ENCODE assay signal across 9 mouse cellular contexts in the genomic region with DNA sequence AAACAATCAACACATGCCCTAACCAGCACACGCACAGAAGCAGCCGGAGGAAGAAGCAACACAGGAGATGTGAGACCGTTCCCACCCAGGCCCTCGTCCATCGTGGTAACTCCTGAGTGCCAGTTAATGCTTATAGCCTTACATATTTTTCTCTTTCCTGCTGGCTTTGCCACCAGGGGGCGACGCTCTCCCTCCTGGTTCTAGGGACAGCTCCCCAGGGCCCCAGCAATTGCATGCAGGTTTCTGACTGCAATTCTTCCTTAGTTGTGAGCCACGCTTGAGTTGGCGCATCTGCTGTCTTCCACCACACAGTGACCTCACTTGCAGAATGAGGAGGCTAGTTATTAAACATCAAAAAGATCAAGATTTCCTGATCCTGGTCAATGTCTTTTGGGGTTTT. TPM values are rescaled to one million over a fixed set of nuclear protein-coding genes. Genes with fewer than 3 reads are reported as not detected.
DNase-seq lines count a peak whose midpoint lies in the region; ATAC-seq and TF ChIP-seq lines count a peak whose summit lies in the region.
"Had no signal": no experiment of that assay in that cellular context is flagged by ENCODE, and none has a peak within 500 bp of the region (broad histone marks: within the 10 kb centered on the region; RNA-seq: fewer than 3 reads in every experiment).

No protein-coding gene starts in this region.

- no peaks in the 10 kb centered on the region for H3K36me3 ChIP-seq in forebrain, embryonic 10.5 days (replicated peaks)
- no peaks in the 10 kb centered on the region for H3K36me3 ChIP-seq in forebrain, embryonic 12.5 days (replicated peaks)
- H3K36me3 ChIP-seq in midbrain, embryonic 14.5 days (ENCODE audit: control insufficient read depth, insufficient read depth, low read length), result no peaks in the 10 kb centered on the region
- H3K36me3 ChIP-seq in midbrain, embryonic 16.5 days (ENCODE audit: control insufficient read depth, insufficient read depth, low read length), result no peaks in the 10 kb centered on the region
- H3K36me3 ChIP-seq: embryonic facial prominence, embryonic 12.5 days had no signal

- no peak overlapping the region for H3K4me2 ChIP-seq in forebrain, embryonic 12.5 days
- H3K4me2 ChIP-seq in midbrain, embryonic 14.5 days (ENCODE audit: low read length), result no peak overlapping the region
- H3K4me2 ChIP-seq in midbrain, embryonic 16.5 days (ENCODE audit: low read length), result no peak overlapping the region
- H3K4me2 ChIP-seq: embryonic facial prominence, embryonic 12.5 days had no signal

- peak; percentile 34 for DNase-seq in forebrain, embryonic 10.5 days (ENCODE audit: extremely low spot score, low spot score)
- DNase-seq in midbrain, embryonic 14.5 days, result peak; percentile 71
- DNase-seq in thymus, postnatal 0 days (ENCODE audit: low spot score), result peak; percentile 85

- no peaks in the 10 kb centered on the region for H3K27me3 ChIP-seq in forebrain, embryonic 10.5 days (ENCODE audit: poor library complexity, severe bottlenecking)
- H3K27me3 ChIP-seq in forebrain, embryonic 12.5 days, result no peaks in the 10 kb centered on the region
- H3K27me3 ChIP-seq in midbrain, embryonic 14.5 days (ENCODE audit: control insufficient read depth, insufficient read depth, low read length), result no peaks in the 10 kb centered on the region
- H3K27me3 ChIP-seq in midbrain, embryonic 16.5 days (ENCODE audit: control insufficient read depth, insufficient read depth, low read depth, low read length), result no peaks in the 10 kb centered on the region
- H3K27me3 ChIP-seq: embryonic facial prominence, embryonic 12.5 days had no signal

- peaks cover 13% of the 10 kb centered on the region for H3K4me1 ChIP-seq in forebrain, embryonic 10.5 days
- H3K4me1 ChIP-seq in forebrain, embryonic 12.5 days, result peaks cover 9% of the 10 kb centered on the region; the same call in 1 of the 2 replicates
- H3K4me1 ChIP-seq in midbrain, embryonic 14.5 days (ENCODE audit: control insufficient read depth, insufficient read depth, low read length), result 0 out of 2 replicates have a peak, but pooled peaks cover 3% of the 10 kb centered on the region
- H3K4me1 ChIP-seq in midbrain, embryonic 16.5 days (ENCODE audit: control insufficient read depth, insufficient read depth, low read length), result no peaks in the 10 kb centered on the region; the same call in 1 of the 2 replicates
- no peaks in the 10 kb centered on the region; the same call in 1 of the 2 replicates for H3K4me1 ChIP-seq in bone marrow, adult 2 months (ENCODE audit: control insufficient read depth, insufficient read depth, low read length)

- TF ChIP-seq POLR2A in bone marrow, adult 2 months (IDR thresholded peaks at IDR 0.05; ENCODE audit: borderline replicate concordance, control insufficient read depth, low read depth, low read length), result no peak

- WGBS in forebrain, embryonic 10.5 days, result 61% methylated on average over 9 of the region's 9 CpGs
- WGBS in forebrain, embryonic 12.5 days, result 50% methylated on average over 9 of the region's 9 CpGs
- 52% methylated on average over 9 of the region's 9 CpGs for WGBS in midbrain, embryonic 14.5 days
- WGBS in midbrain, embryonic 16.5 days, result 56% methylated on average over 9 of the region's 9 CpGs
- WGBS in bone marrow, adult 2 months, result 29% methylated on average over 9 of the region's 9 CpGs

- no peak overlapping the region for H3K27ac ChIP-seq in forebrain, embryonic 10.5 days
- H3K27ac ChIP-seq in forebrain, embryonic 12.5 days, result no peak overlapping the region
- no peak overlapping the region for H3K27ac ChIP-seq in midbrain, embryonic 14.5 days (replicated peaks; ENCODE audit: low read depth, low read length)
- H3K27ac ChIP-seq in midbrain, embryonic 16.5 days (ENCODE audit: low read length), result no peak overlapping the region
- no peak overlapping the region for H3K27ac ChIP-seq in bone marrow, adult 2 months (ENCODE audit: control insufficient read depth, insufficient read depth, low read depth, low read length, poor library complexity)
- H3K27ac ChIP-seq: embryonic facial prominence, embryonic 12.5 days had no signal

- no peak overlapping the region for H3K4me3 ChIP-seq in forebrain, embryonic 10.5 days
- H3K4me3 ChIP-seq in forebrain, embryonic 12.5 days (replicated peaks), result no peak overlapping the region
- no peak overlapping the region for H3K4me3 ChIP-seq in midbrain, embryonic 14.5 days (replicated peaks; ENCODE audit: low read depth, low read length)
- no peak overlapping the region for H3K4me3 ChIP-seq in midbrain, embryonic 16.5 days (ENCODE audit: low read depth, low read length)
- no peak overlapping the region for H3K4me3 ChIP-seq in bone marrow, adult 2 months (replicated peaks; ENCODE audit: control insufficient read depth, low read depth, low read length)
- H3K4me3 ChIP-seq: embryonic facial prominence, embryonic 12.5 days had no signal

- no peak for ATAC-seq in forebrain, embryonic 12.5 days (ENCODE audit: low FRiP score)
- no peak for ATAC-seq in midbrain, embryonic 14.5 days (ENCODE audit: low FRiP score, low TSS enrichment)
- no peak for ATAC-seq in midbrain, embryonic 16.5 days
- peak; percentile 76 to 78 for ATAC-seq in hematopoietic stem cell, adult 5-6 weeks (replicated peaks in 1 of 2; ENCODE audit: insufficient read depth in 1 of 2, low FRiP score in 2 of 2, low TSS enrichment in 1 of 2, low read depth in 1 of 2, poor library complexity in 2 of 2, severe bottlenecking in 2 of 2)
- peak; percentile 91 for ATAC-seq in megakaryocyte progenitor cell, adult 5-6 weeks (replicated peaks; ENCODE audit: poor library complexity)

- peaks cover 11% of the 10 kb centered on the region; the same call in 1 of the 2 replicates for H3K9me3 ChIP-seq in forebrain, embryonic 10.5 days
- H3K9me3 ChIP-seq in forebrain, embryonic 12.5 days, result no peaks in the 10 kb centered on the region
- H3K9me3 ChIP-seq in midbrain, embryonic 14.5 days (ENCODE audit: control insufficient read depth, low read length), result no peaks in the 10 kb centered on the region
- H3K9me3 ChIP-seq in midbrain, embryonic 16.5 days (replicated peaks; ENCODE audit: control insufficient read depth, low read length, poor library complexity, severe bottlenecking), result no peaks in the 10 kb centered on the region

- TF ChIP-seq CTCF in bone marrow, adult 2 months (IDR thresholded peaks at IDR 0.05; ENCODE audit: control insufficient read depth, insufficient read depth, low read length), result peak; percentile 81

- H3K9ac ChIP-seq in forebrain, embryonic 12.5 days, result no peak overlapping the region
- H3K9ac ChIP-seq in midbrain, embryonic 14.5 days (replicated peaks; ENCODE audit: low read length), result no peak overlapping the region
- H3K9ac ChIP-seq in midbrain, embryonic 16.5 days (ENCODE audit: low read depth, low read length), result no peak overlapping the region
- H3K9ac ChIP-seq: embryonic facial prominence, embryonic 12.5 days had no signal

RNA-seq across cellular contexts. Expression of gene Idh2, which starts 17.3 kb away (rescaled TPM):
- polyA plus RNA-seq in forebrain, embryonic 10.5 days (2016; fragmentation: Nextera tagmentation; extraction: Ambion mirVana), result 462 and 476 TPM in 2 replicates
- 359 and 369 TPM in 2 replicates for polyA plus RNA-seq in forebrain, embryonic 12.5 days (2016; fragmentation: Nextera tagmentation; extraction: Ambion mirVana)
- polyA plus RNA-seq in midbrain, embryonic 14.5 days (2014; fragmentation: Nextera tagmentation; extraction: Ambion mirVana), result 203 and 232 TPM in 2 replicates
- 210 and 224 TPM in 2 replicates for polyA plus RNA-seq in midbrain, embryonic 16.5 days (2015; fragmentation: Nextera tagmentation; extraction: Ambion mirVana)
- 20.9 and 43.5 TPM in 2 replicates for polyA plus RNA-seq in bone marrow, adult 2 months (2011; ENCODE audit: insufficient read depth, insufficient read length, low replicate concordance, missing spikeins)
- total RNA-seq in hematopoietic stem cell, adult 5-6 weeks (2017), result 180 and 242 TPM in 2 replicates
- total RNA-seq in megakaryocyte progenitor cell, adult 5-6 weeks (2015), result 267 and 274 TPM in 2 replicates
- 276 and 284 TPM in 2 replicates for total RNA-seq in megakaryocyte progenitor cell, adult 5-6 weeks (2017)
- polyA plus RNA-seq in thymus, postnatal 0 days (2015; fragmentation: Nextera tagmentation; extraction: Ambion mirVana), result 322 and 332 TPM in 2 replicates

RNA-seq across cellular contexts. Expression of gene Sema4b, which starts 54.1 kb away (rescaled TPM):
- polyA plus RNA-seq in forebrain, embryonic 10.5 days (2016; fragmentation: Nextera tagmentation; extraction: Ambion mirVana), result 15.1 and 15.9 TPM in 2 replicates
- 16.7 and 19.4 TPM in 2 replicates for polyA plus RNA-seq in forebrain, embryonic 12.5 days (2016; fragmentation: Nextera tagmentation; extraction: Ambion mirVana)
- 19.8 and 21.9 TPM in 2 replicates for polyA plus RNA-seq in midbrain, embryonic 14.5 days (2014; fragmentation: Nextera tagmentation; extraction: Ambion mirVana)
- polyA plus RNA-seq in midbrain, embryonic 16.5 days (2015; fragmentation: Nextera tagmentation; extraction: Ambion mirVana), result 25.2 and 25.3 TPM in 2 replicates
- polyA plus RNA-seq in bone marrow, adult 2 months (2011; ENCODE audit: insufficient read depth, insufficient read length, low replicate concordance, missing spikeins), result 33.7 and 51.6 TPM in 2 replicates
- total RNA-seq in hematopoietic stem cell, adult 5-6 weeks (2017), result 9.2 and 11.4 TPM in 2 replicates
- 6.6 and 7.7 TPM in 2 replicates for total RNA-seq in megakaryocyte progenitor cell, adult 5-6 weeks (2015)
- 5.3 and 8.1 TPM in 2 replicates for total RNA-seq in megakaryocyte progenitor cell, adult 5-6 weeks (2017)
- 16.8 and 20.9 TPM in 2 replicates for polyA plus RNA-seq in thymus, postnatal 0 days (2015; fragmentation: Nextera tagmentation; extraction: Ambion mirVana)

Comparison
In these comparisons a context has a peak if more than half of its experiments do, and no peak if none do; other contexts are left out.
1. DNase-seq: peak in every context shown above with its lines; median percentile 85 in thymus, postnatal 0 days; 71 in midbrain, embryonic 14.5 days; 34 in forebrain, embryonic 10.5 days.
2. ATAC-seq: peak in hematopoietic stem cell, adult 5-6 weeks (2 of 2) and megakaryocyte progenitor cell, adult 5-6 weeks (single experiment); none in forebrain, embryonic 12.5 days (single experiment), midbrain, embryonic 14.5 days (single experiment) and midbrain, embryonic 16.5 days (single experiment).